Mouse (Mus musculus) thymus, adult 2 months (tissue): ENCODE data around the gene Apopt1. TPM values are rescaled to one million over a fixed set of nuclear protein-coding genes. Genes with fewer than 3 reads are reported as not detected.
A peak's percentile ranks its signal among the peaks of the same experiment; 100 is the strongest.

Experiments
- DNase-seq: peaks from one replicate; pipeline ENCODE4 v3.0.0; 2021
- H3K27ac ChIP-seq: fragments of 200-500 bp; 2 replicates; pipeline ENCODE4 v1.5.1; 2012; ENCODE audit warnings: low read length, control low read depth; ENCODE audit not compliant: control insufficient read depth, insufficient read depth
- H3K27me3 ChIP-seq: fragments of 200-500 bp; 2 replicates; pipeline ENCODE4 v1.6.1; 2012; ENCODE audit warnings: mild to moderate bottlenecking, low read length, moderate library complexity, mixed read lengths; ENCODE audit not compliant: control insufficient read depth, insufficient read depth
- H3K36me3 ChIP-seq: fragments of 200-500 bp; 2 replicates; pipeline ENCODE4 v1.6.1; 2012; ENCODE audit warnings: mild to moderate bottlenecking, low read length, moderate library complexity; ENCODE audit not compliant: control insufficient read depth, insufficient read depth
- H3K4me1 ChIP-seq: fragments of 200-500 bp; replicated peaks from 2 replicates; pipeline ENCODE4 v1.6.1; 2012; ENCODE audit warnings: low read length; ENCODE audit not compliant: control insufficient read depth, insufficient read depth
- H3K4me3 ChIP-seq: fragments of 200-500 bp; 2 replicates; pipeline ENCODE4 v1.5.1; 2012; ENCODE audit warnings: mild to moderate bottlenecking, low read length, control low read depth, moderate library complexity; ENCODE audit not compliant: control insufficient read depth, insufficient read depth
- CTCF ChIP-seq: fragments of 200-500 bp; IDR thresholded peaks from 2 replicates; pipeline ENCODE4 v1.5.1; 2012; ENCODE audit warnings: mild to moderate bottlenecking, control low read depth, low read length, moderate library complexity, borderline replicate concordance; ENCODE audit not compliant: control insufficient read depth, poor library complexity, insufficient read depth; ENCODE audit errors: extremely low read depth
- POLR2A ChIP-seq: fragments of 200-500 bp; IDR thresholded peaks from 2 replicates; pipeline ENCODE4 v1.6.1; 2012; ENCODE audit warnings: mild to moderate bottlenecking, low read length, control low read depth, moderate library complexity; ENCODE audit not compliant: control insufficient read depth, poor library complexity, insufficient read depth; ENCODE audit errors: extremely low read depth
- WGBS: fragments of 180-500 bp; shearing (Covaris S2); methylation state at CpG from one replicate; pipeline ENCODE4 v1.1.7; 2018; 5-methylcytosine and 5-hydroxymethylcytosine counted together
- polyA plus RNA-seq: library from polyadenylated mRNA; depleted of rRNA; stranded (reverse); fragments of >200 nt; gene quantifications from 2 replicates; pipeline ENCODE4 v1.2.3, GENCODE M21; 2012

Gene Apopt1
- polyA plus RNA-seq, 1 experiment: 32.3 TPM

DNA sequence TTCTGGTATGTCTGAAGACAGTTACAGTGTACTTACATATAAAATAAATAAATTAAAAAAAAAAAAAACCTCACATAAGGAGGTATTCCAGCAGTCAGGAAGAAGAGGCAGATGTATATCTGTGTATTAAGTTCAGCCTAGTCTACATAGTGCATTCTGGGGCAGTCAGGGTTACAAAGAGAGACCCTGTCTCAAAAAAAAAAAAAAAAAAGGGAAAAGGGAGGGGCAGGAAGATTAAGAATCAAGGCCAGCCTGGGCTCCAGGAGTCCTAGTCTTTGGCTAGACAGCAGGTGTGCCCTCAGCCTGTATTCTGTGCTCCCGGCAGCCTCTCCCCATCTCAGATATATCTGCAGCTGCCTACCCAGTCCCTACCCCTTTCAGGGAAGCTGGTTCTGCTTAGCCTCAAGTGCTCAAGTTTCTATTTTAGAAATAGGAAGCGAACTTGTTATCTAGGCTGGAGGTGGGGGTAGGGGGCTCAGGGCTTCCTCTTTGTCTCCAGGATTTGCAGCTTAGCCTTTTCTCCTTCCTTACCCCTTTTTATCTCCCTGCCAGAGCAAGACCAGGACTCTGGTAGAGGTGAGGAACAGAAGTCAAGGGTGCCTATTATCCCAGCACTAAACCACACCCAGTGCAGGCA, 38.1 kb upstream of the Apopt1 start:
- WGBS: 15% methylated on average over 2 of the region's 2 CpGs
- H3K36me3 ChIP-seq: no peaks in the 10 kb centered on the region
- no peak for DNase-seq
- H3K27me3 ChIP-seq: peaks cover 20% of the 10 kb centered on the region; the same call in 1 of the 2 replicates
- H3K27ac ChIP-seq: no peak overlapping the region
- no peak overlapping the region for H3K4me3 ChIP-seq
- peaks cover 37% of the 10 kb centered on the region for H3K4me1 ChIP-seq
- TF ChIP-seq CTCF (no peak), POLR2A (no peak)

DNA sequence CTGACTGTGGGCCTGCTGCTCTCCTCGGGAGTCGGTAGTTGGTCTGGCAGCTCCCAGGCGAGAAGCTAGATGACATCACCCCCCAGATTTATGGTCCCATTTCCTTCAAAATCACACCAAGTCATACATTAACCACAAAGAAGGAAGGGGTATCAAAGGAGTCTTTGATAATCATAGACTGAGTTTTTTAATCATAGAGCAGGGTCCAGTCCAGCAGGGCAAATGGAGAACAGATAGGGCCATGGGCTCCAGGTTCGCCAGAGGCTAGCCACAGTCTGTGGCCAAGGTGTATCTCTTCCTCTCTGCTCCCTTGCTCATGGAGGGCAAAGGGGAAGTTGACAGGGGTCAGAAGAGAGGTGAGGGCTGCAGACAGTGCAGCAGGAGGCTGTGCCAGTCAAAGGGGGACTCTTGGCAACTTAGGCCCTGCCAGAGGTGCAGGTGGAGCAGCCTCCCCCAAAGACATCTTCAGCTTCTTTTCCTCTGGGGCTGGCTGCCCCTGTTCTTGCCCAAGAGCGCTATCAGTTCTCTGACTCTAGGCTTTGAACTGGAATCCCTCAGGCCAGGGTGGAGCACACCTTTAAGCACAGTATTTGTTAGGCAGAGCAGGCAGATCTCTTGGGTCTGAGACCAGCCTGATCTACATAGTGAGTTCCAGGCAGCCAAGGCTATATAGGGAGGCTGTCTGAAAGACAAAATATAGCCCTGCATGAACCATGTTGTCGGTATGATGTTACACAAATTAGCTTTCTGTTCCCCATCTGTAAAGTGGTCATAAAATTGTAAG, 37.1 kb upstream of the Apopt1 start:
- Histone ChIP-seq H3K36me3 (no peaks in the 10 kb centered on the region), H3K4me3 (no peak overlapping the region), H3K27me3 (peaks cover 15% of the 10 kb centered on the region; the same call in 1 of the 2 replicates), H3K4me1 (peaks cover 34% of the 10 kb centered on the region), H3K27ac (no peak overlapping the region)
- TF ChIP-seq CTCF (no peak), POLR2A (no peak)
- no peak for DNase-seq
- 67% methylated on average over 6 of the region's 6 CpGs for WGBS

DNA sequence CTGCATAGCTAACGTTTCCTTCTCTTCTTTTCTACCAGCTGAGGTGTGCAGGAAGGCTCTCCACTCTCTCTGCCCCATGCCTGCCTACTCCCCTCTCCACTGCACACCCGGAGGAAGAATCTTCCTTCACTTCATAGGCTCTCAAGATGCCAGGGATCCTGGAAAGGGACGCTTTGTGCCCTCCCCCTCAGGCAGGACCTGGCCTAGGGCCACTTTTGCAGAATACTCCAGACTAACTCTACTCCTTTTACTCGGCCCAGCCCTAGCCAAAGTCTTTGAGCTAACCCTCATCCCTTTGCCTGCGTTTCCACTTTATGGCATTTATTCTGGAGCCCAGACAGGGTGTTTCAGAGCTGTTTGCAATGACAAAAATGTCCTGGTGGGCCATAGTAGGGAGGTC, 35.6 kb upstream of the Apopt1 start:
- WGBS: 40% methylated on average over 5 of the region's 5 CpGs
- DNase-seq: no peak

DNA sequence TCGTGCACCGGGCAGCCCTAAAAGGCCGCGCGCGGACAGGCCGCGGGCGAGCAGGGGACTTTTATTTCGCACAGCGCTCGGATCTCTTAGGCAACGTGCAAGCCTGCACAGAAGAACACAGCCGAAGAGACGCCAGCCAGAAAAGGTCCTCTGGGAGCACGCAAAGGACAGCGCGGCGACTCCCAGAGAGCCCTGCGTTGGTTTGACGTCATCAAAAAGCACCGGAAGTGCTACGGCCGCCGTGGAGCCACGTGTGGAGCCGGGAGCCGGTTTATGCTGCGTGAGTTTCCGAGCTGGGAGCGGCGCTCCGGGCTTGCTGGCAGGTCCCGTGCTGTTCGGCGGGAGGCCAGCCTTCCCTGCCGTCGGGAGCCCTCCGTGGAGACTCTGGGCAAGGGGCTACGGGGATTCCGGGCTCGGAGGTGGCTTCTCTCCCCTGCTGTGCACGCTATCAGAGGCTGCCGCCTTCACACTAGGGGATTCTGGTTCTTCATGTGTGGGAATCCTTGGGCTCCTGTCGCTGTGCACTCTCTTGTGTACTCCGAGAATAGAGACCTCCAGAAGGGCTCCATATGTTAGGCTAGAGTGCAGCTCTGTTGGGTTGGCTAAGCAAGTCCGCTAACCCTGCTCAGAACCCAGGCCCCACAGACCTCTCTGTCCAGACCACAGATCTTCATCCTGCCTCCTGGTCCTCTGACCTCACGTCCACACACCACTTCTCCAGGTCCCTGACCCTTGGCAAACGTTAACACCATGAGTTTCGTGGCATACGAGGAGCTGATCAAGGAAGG, 35.0 kb upstream of the Apopt1 start, which contains the start of gene Trmt61a:
TSS of gene Trmt61a (plus strand) at position 224 of the 788 bp plus-strand sequence.
- TF ChIP-seq POLR2A: peak; percentile 30; the same call in 1 of the 2 replicates
- 0 out of 2 replicates have a peak, but pooled peaks have one; percentile 20 for TF ChIP-seq CTCF
- WGBS: under 1% methylated on average over 51 of the region's 51 CpGs
- Histone ChIP-seq H3K36me3 (no peaks in the 10 kb centered on the region), H3K4me3 (peak within 1 kb of the TSS; percentile 66), H3K27ac (peak within 1 kb of the TSS; percentile 13), H3K4me1 (peaks cover 18% of the 10 kb centered on the region), H3K27me3 (peaks cover 2% of the 10 kb centered on the region; the same call in 1 of the 2 replicates)
- peak; percentile 85 for DNase-seq

More for the DNA sequence above, 35.6 kb upstream of the Apopt1 start:
- Histone ChIP-seq H3K27me3 (peaks cover 8% of the 10 kb centered on the region; the same call in 1 of the 2 replicates), H3K4me1 (peaks cover 20% of the 10 kb centered on the region), H3K27ac (peak overlapping the region; percentile 13), H3K4me3 (peak overlapping the region; percentile 66), H3K36me3 (no peaks in the 10 kb centered on the region)
- TF ChIP-seq CTCF (no peak), POLR2A (no peak)

DNA sequence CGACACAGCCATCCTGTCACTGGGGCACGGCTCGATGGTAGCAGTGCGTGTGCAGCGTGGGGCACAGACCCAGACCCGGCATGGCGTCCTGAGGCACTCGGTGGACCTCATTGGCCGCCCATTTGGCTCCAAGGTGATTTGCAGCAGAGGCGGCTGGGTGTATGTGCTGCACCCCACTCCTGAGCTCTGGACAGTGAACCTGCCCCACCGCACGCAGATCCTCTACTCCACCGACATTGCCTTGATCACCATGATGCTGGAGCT, 34.5 kb upstream of the Apopt1 start:
- no peaks in the 10 kb centered on the region for H3K36me3 ChIP-seq
- H3K27me3 ChIP-seq: no peaks in the 10 kb centered on the region; the same call in 1 of the 2 replicates
- no peak overlapping the region for H3K27ac ChIP-seq
- no peak for DNase-seq
- TF ChIP-seq POLR2A (no peak), CTCF (no peak)
- H3K4me3 ChIP-seq: peak overlapping the region; percentile 66
- WGBS: 7% methylated on average over 13 of the region's 13 CpGs
- H3K4me1 ChIP-seq: peaks cover 18% of the 10 kb centered on the region

DNA sequence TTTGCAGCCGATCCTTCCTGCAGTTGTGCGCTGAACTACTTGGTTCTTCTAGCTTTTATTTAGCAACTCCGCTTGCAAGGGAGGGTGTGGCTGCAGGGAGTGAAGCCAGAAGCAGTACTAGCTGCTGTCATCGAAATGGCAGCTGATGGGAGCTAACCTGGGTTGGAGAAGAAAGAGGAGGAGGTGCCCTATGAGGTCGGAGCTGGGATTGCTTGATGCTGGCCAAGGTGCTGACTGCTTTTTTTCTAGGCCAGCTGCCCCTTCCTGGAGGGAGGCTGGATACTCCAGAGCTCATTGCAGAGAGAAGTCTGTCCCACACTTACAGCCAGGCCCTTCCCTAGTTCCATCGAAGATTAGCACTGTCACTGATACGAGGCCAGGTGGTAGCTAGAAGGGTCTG, 34.1 kb upstream of the Apopt1 start:
- Histone ChIP-seq H3K27ac (no peak overlapping the region), H3K27me3 (no peaks in the 10 kb centered on the region; the same call in 1 of the 2 replicates), H3K36me3 (no peaks in the 10 kb centered on the region), H3K4me1 (peaks cover 18% of the 10 kb centered on the region), H3K4me3 (peak overlapping the region; percentile 66)
- DNase-seq: no peak
- 65% methylated on average over 7 of the region's 7 CpGs for WGBS
- TF ChIP-seq POLR2A: no peak
- TF ChIP-seq CTCF: no peak
